8 mouse cellular contexts compared by ENCODE assay signal in the genomic region with DNA sequence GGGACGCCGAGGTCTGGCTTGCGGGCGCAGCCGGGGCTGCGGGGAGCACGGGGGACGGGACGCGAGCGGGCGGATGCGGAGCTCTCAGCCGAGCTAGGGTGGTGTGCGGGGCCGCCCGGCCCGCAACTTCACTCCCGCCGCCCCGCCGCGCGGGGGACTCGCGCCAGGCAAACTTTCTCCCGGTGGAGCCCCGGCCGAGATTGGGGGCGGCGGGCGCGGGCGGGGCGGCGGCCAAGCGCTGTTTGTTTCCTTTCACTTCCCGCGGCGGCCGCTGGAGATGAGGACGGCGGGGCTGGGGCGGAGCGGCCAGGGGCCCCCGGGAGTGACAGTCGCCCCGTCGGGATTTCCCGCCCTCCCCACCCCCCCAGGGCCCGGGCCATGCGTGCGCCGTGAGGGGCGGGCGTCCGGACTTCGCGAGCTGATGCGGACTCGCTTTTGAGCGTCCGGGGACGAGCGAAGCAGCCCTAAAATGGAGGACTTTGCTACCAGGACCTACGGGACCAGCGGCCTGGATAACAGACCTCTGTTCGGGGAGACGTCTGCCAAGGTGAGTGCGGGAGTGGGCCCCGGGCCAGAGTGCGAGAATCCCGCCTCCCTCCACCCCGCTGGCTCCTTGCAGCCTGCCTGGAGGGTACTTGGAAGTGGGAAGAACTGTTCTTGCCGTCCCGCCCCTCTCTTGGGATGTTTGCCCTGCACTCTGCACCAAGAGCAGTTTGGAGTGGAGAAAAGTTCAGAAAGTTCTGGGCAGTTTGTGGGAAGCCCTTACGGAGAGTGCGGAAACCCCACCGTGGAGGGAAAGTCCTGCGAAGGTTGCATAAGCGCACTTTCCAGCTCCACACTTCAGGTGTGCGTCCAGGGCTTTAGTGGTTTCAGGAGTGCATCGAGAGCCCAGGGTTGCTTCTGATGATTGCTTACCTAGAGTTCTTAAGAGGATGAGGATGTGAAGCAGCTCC. TPM values are rescaled to one million over a fixed set of nuclear protein-coding genes. Genes with fewer than 3 reads are reported as not detected.
DNase-seq lines count a peak whose midpoint lies in the region; ATAC-seq and TF ChIP-seq lines count a peak whose summit lies in the region.

No protein-coding gene starts in this region.

- H3K27ac ChIP-seq in ES-Bruce4 (ENCODE audit: insufficient read depth, low read length), result no peak overlapping the region
- H3K27ac ChIP-seq in heart, embryonic 10.5 days, result peak overlapping the region; percentile 84
- no peak overlapping the region for H3K27ac ChIP-seq in kidney, embryonic 14.5 days (ENCODE audit: low read depth, low read length)

- no peak for TF ChIP-seq POLR2A in ES-Bruce4 (IDR thresholded peaks at IDR 0.05; ENCODE audit: insufficient read depth, low read length)

- no peak for TF ChIP-seq CTCF in ES-Bruce4 (IDR thresholded peaks at IDR 0.05; ENCODE audit: low read depth, low read length)

- peak overlapping the region; percentile 92 for H3K9ac ChIP-seq in ES-Bruce4 (ENCODE audit: low read depth, poor library complexity, severe bottlenecking)
- peak overlapping the region; percentile 83 for H3K9ac ChIP-seq in kidney, embryonic 14.5 days (ENCODE audit: low read depth, low read length)

- ATAC-seq in kidney, embryonic 14.5 days (ENCODE audit: low FRiP score, low TSS enrichment), result peak; percentile 78

- peaks cover 10% of the 10 kb centered on the region for H3K9me3 ChIP-seq in ES-Bruce4 (replicated peaks; ENCODE audit: control insufficient read depth, insufficient read depth, low read length, poor library complexity, severe bottlenecking)
- peaks cover 4% of the 10 kb centered on the region for H3K9me3 ChIP-seq in heart, embryonic 10.5 days
- peaks cover 7% of the 10 kb centered on the region; the same call in 1 of the 2 replicates for H3K9me3 ChIP-seq in kidney, embryonic 14.5 days (ENCODE audit: control insufficient read depth, low read length)

- DNase-seq in adrenal gland, postnatal 14 days, result peak; percentile 81
- peak; percentile 66 for DNase-seq in embryo, embryonic 9.5 days (ENCODE audit: extremely low spot score)
- peak; percentile 81 for DNase-seq in heart, embryonic 10.5 days (ENCODE audit: low spot score)
- peak; percentile 79 for DNase-seq in lung, postnatal 14 days
- DNase-seq in ovary, postnatal 10 days (ENCODE audit: low spot score), result peak; percentile 53
- DNase-seq in urinary bladder, postnatal 36 days (ENCODE audit: low spot score in 2 of 2), result peak; percentile 39 to 52

- H3K27me3 ChIP-seq in ES-Bruce4 (ENCODE audit: control insufficient read depth, insufficient read depth, low read length, poor library complexity, severe bottlenecking), result no peaks in the 10 kb centered on the region
- peaks cover 21% of the 10 kb centered on the region; the same call in 1 of the 2 replicates for H3K27me3 ChIP-seq in heart, embryonic 10.5 days (ENCODE audit: insufficient read depth, poor library complexity, severe bottlenecking)
- no peaks in the 10 kb centered on the region for H3K27me3 ChIP-seq in kidney, embryonic 14.5 days (ENCODE audit: control insufficient read depth, insufficient read depth, low read length)

- H3K4me3 ChIP-seq in ES-Bruce4 (ENCODE audit: low read depth, low read length), result peak overlapping the region; percentile 76
- peak overlapping the region; percentile 90 for H3K4me3 ChIP-seq in heart, embryonic 10.5 days
- peak overlapping the region; percentile 89 for H3K4me3 ChIP-seq in kidney, embryonic 14.5 days (ENCODE audit: low read length)

- no peak for TF ChIP-seq EP300 in ES-Bruce4 (IDR thresholded peaks at IDR 0.05; ENCODE audit: insufficient read depth, low read depth, low read length)

- H3K4me2 ChIP-seq in kidney, embryonic 14.5 days (replicated peaks; ENCODE audit: low read depth, low read length), result peak overlapping the region; percentile 88

- H3K36me3 ChIP-seq in ES-Bruce4 (ENCODE audit: control insufficient read depth, insufficient read depth, low read length, poor library complexity, severe bottlenecking), result no peaks in the 10 kb centered on the region
- H3K36me3 ChIP-seq in heart, embryonic 10.5 days, result no peaks in the 10 kb centered on the region
- H3K36me3 ChIP-seq in kidney, embryonic 14.5 days (ENCODE audit: control insufficient read depth, insufficient read depth, low read length), result no peaks in the 10 kb centered on the region

- WGBS in heart, embryonic 10.5 days, result under 1% methylated on average over 70 of the region's 83 CpGs
- under 1% methylated on average over 66 of the region's 83 CpGs for WGBS in kidney, embryonic 14.5 days

- no peaks in the 10 kb centered on the region for H3K4me1 ChIP-seq in ES-Bruce4 (ENCODE audit: control insufficient read depth, insufficient read depth, low read length)
- H3K4me1 ChIP-seq in heart, embryonic 10.5 days, result peaks cover 4% of the 10 kb centered on the region; the same call in 1 of the 2 replicates
- H3K4me1 ChIP-seq in kidney, embryonic 14.5 days (ENCODE audit: control insufficient read depth, insufficient read depth, low read length), result 0 out of 2 replicates have a peak, but pooled peaks cover 6% of the 10 kb centered on the region

RNA-seq across cellular contexts. Expression of a gene that starts 0.7 kb away (rescaled TPM):
- polyA plus RNA-seq in ES-Bruce4 (2011; ENCODE audit: insufficient read depth, insufficient read length, low read depth, missing spikeins), result 21.1 and 23.0 TPM in 2 replicates
- 29.6 and 30.7 TPM in 2 replicates for total RNA-seq in adrenal gland, postnatal 14 days (2021)
- 11.5 and 13.2 TPM in 2 replicates for polyA plus RNA-seq in heart, embryonic 10.5 days (2016; fragmentation: Nextera tagmentation; extraction: Ambion mirVana)
- 27.7 and 28.1 TPM in 2 replicates for polyA plus RNA-seq in kidney, embryonic 14.5 days (2014; fragmentation: Nextera tagmentation; extraction: Ambion mirVana)
